Mouse (Mus musculus) midbrain, embryonic 15.5 days (tissue): ENCODE measurements at regions not wholly inside any gene's neighbourhood (a gene's known extent, or its start where the extent isn't known, plus 50 kb on each side); places are given as distances from the start of the nearest gene placed in this dataset.

Experiments used
- ATAC-seq: fragments of 200-750 bp; cut with Nextera tagmentation; replicated peaks from 2 replicates; pipeline ENCODE4 v1.8.0; 2017; ENCODE audit warnings: moderate TSS enrichment
- H3K27ac ChIP-seq: fragments of 300-500 bp; sonication (generic); 2 replicates; pipeline ENCODE4 v1.5.1; 2015; ENCODE audit warnings: mild to moderate bottlenecking, inconsistent platforms
- H3K27me3 ChIP-seq: fragments of 300-500 bp; sonication (generic); replicated peaks from 2 replicates; pipeline ENCODE4 v1.6.1; 2015; ENCODE audit warnings: inconsistent platforms
- H3K36me3 ChIP-seq: fragments of 300-500 bp; sonication (generic); replicated peaks from 2 replicates; pipeline ENCODE4 v1.6.1; 2015; ENCODE audit warnings: inconsistent platforms
- H3K4me1 ChIP-seq: fragments of 300-500 bp; sonication (generic); 2 replicates; pipeline ENCODE4 v1.6.1; 2015; ENCODE audit warnings: inconsistent platforms
- H3K4me2 ChIP-seq: fragments of 300-500 bp; sonication (generic); 2 replicates; pipeline ENCODE4 v1.6.1; 2015; ENCODE audit warnings: inconsistent platforms, mild to moderate bottlenecking, moderate library complexity
- H3K4me3 ChIP-seq: fragments of 300-500 bp; sonication (generic); 2 replicates; pipeline ENCODE4 v1.5.1; 2015; ENCODE audit warnings: mild to moderate bottlenecking, inconsistent platforms
- H3K9ac ChIP-seq: fragments of 300-500 bp; sonication (generic); 2 replicates; pipeline ENCODE4 v1.6.1; 2015; ENCODE audit warnings: mild to moderate bottlenecking, inconsistent platforms
- H3K9me3 ChIP-seq: fragments of 300-500 bp; sonication (generic); 2 replicates; pipeline ENCODE4 v1.6.1; 2016; ENCODE audit warnings: inconsistent platforms
- WGBS: fragments of 180-500 bp; shearing (Covaris S2); methylation state at CpG from one replicate; pipeline ENCODE4 v1.1.7; 2015; ENCODE audit warnings: mixed read lengths; 5-methylcytosine and 5-hydroxymethylcytosine counted together

DNA sequence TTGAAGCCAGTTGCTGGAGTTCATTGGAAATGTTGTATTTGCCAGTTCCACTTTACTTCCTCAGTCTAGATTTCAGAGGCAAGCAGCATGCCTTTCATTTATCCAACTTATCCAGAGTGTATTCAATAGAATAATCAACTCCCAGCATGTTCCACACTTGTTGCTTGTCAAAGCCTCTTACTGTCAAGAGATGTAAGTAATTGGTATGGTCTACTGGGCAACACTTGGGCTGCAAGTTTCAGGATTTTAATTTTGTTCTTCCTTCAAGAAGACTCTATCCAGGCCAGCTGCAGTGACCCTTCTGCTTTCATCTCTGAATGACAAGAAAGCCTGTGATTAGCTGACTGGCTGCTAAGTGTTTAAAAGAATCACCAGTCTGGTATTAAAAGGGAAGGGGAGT is 3131.6 kb upstream of the Lrrc6 start:
- Histone ChIP-seq H3K36me3 (no peaks in the 10 kb centered on the region), H3K9me3 (no peaks in the 10 kb centered on the region), H3K27ac (no peak overlapping the region), H3K4me1 (no peaks in the 10 kb centered on the region), H3K27me3 (no peaks in the 10 kb centered on the region), H3K4me3 (no peak overlapping the region), H3K4me2 (no peak overlapping the region), H3K9ac (no peak overlapping the region)
- no peak for ATAC-seq

DNA sequence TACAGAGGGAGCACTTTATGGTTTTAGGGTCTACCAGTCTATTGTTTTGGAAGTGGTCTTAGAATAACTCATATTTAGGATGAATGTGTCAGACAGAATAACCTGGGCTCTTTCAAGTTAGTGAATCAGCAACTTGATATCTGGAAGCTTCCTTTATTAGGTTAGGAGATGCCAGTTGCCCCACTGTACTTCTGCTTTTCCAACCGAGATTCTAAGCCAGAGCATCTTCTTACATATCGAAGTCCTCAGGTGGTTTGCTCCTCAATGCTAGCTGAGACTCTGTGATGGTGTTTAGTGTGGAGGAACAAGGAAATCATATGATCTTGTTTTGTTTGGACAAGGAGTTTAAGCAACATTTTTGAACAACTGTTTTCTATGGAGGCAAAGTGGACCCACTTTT is 3117.3 kb upstream of the Lrrc6 start:
- 85% methylated on average over 2 of the region's 2 CpGs for WGBS
- Histone ChIP-seq H3K9me3 (no peaks in the 10 kb centered on the region), H3K27me3 (no peaks in the 10 kb centered on the region), H3K4me3 (no peak overlapping the region), H3K4me1 (no peaks in the 10 kb centered on the region), H3K36me3 (no peaks in the 10 kb centered on the region), H3K4me2 (no peak overlapping the region), H3K9ac (no peak overlapping the region), H3K27ac (no peak overlapping the region)
- no peak for ATAC-seq

DNA sequence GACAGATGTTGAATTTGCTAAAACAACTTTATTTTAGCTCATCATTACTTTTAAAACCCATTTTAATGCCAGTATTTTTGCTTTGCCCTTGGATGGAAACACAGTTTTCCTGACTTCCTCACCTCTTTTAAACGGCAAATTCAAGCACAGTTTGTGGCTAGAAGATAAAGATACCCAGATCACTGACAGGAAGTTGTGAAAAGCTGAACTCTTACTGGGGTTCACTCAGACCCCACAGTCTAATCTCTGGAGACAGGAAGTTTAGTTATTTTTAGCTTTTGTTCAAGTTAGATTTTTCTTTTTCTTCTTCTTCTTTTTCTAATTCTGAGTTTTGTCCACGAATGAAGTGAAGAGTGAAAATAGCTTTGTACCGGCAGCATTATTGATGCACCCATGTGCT is 3113.3 kb upstream of the Lrrc6 start:
- WGBS = 83% methylated on average over 3 of the region's 3 CpGs
- no peaks in the 10 kb centered on the region for H3K27me3 ChIP-seq
- no peak for ATAC-seq
- no peak overlapping the region for H3K9ac ChIP-seq
- no peak overlapping the region for H3K4me2 ChIP-seq
- H3K4me1 ChIP-seq = no peaks in the 10 kb centered on the region
- no peaks in the 10 kb centered on the region for H3K36me3 ChIP-seq
- no peak overlapping the region for H3K4me3 ChIP-seq
- no peak overlapping the region for H3K27ac ChIP-seq
- H3K9me3 ChIP-seq = no peaks in the 10 kb centered on the region

DNA sequence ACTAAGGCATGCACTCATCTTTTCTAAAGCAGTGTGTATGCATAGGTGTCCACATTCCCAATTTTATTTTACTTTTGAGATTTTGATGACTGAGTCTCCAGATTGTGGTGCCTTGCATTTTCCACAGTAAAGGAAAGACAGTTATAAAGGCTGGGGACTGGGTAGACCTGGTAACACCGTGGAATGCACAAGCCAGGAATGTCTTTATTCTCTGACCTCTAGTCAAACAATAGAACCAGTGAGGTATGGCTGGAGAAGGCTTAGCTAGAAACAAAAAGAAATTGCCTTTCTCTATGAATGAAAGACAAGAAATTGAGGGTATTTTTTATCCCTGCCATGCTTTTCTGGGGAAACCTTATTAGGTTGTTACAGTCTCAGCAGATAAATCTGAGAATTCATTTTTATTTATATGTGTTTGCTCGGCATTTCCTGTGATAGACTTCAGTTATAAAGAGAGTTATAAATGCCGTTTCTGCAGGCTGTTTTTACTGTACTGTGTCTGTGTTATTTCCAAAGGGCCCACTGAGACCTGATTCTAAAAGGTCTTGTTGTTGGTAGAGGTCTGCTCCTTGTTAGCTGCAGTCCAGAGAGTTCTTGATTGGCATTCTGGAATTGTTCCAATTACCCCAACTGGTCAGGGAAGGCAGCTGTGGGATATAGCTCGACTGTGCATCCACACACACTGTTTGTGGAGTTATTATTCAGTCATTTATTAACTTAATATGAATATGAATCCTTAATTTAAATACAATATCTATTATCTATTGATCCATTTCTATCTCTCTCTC is 3090.7 kb upstream of the Lrrc6 start:
- H3K4me1 ChIP-seq = peaks cover 5% of the 10 kb centered on the region; the same call in 1 of the 2 replicates
- no peaks in the 10 kb centered on the region for H3K27me3 ChIP-seq
- 0 out of 2 replicates have a peak, but pooled peaks have one; percentile 56 for ATAC-seq

DNA sequence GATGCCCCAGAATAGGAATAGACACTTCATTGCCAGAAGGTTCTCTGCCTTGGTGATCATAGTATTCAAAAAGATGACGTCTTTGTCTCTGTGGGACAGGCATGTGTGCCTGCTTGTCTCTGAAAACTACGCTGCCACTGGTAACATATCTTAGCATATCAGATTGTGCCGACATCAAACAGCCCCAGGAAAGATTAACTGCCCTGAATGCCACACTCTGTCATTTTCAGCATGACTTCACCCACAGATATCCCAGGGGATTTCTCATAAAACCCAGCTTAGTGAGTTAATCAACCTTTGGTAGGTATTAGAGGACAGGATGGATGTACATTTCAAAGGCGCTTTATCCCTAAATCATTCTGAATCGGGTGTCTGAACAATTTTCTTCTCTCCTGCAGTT is 3087.4 kb upstream of the Lrrc6 start:
- Histone ChIP-seq H3K27ac (no peak overlapping the region), H3K4me1 (peaks cover 5% of the 10 kb centered on the region; the same call in 1 of the 2 replicates), H3K36me3 (no peaks in the 10 kb centered on the region), H3K4me2 (no peak overlapping the region), H3K27me3 (no peaks in the 10 kb centered on the region), H3K4me3 (no peak overlapping the region), H3K9ac (no peak overlapping the region), H3K9me3 (no peaks in the 10 kb centered on the region)
- ATAC-seq = peak; percentile 66; the same call in 1 of the 2 replicates
- 16% methylated on average over 5 of the region's 5 CpGs for WGBS

More for the DNA sequence above, 3090.7 kb upstream of the Lrrc6 start:
- 10% methylated on average over 4 of the region's 4 CpGs for WGBS
- Histone ChIP-seq H3K9me3 (no peaks in the 10 kb centered on the region), H3K4me2 (no peak overlapping the region), H3K36me3 (no peaks in the 10 kb centered on the region), H3K4me3 (no peak overlapping the region), H3K9ac (no peak overlapping the region), H3K27ac (no peak overlapping the region)

DNA sequence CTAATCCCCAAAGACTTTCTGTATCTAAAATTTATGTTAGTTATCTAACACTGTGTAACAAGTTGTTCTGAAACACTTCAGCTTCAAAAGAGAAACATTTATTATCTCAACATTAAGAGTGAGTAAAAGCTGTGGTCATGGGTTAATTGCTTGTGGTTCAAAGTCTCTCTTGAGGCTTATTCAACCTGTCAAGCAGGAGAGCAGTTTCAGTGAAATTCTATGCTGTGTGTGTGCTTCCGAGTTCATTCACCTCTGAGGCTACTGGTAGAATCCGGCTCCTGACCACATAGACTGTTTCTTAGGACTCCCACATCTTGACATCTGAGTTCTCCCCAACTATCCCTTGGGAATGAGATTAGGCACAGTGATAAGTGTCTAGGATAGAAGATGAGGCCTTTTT is 3076.0 kb upstream of the Lrrc6 start:
- no peak overlapping the region for H3K9ac ChIP-seq
- H3K9me3 ChIP-seq = no peaks in the 10 kb centered on the region
- ATAC-seq = no peak
- H3K27me3 ChIP-seq = no peaks in the 10 kb centered on the region
- 45% methylated on average over 2 of the region's 2 CpGs for WGBS
- no peaks in the 10 kb centered on the region for H3K36me3 ChIP-seq
- no peak overlapping the region for H3K27ac ChIP-seq
- H3K4me2 ChIP-seq = no peak overlapping the region
- H3K4me3 ChIP-seq = no peak overlapping the region
- peaks cover 5% of the 10 kb centered on the region; the same call in 1 of the 2 replicates for H3K4me1 ChIP-seq

DNA sequence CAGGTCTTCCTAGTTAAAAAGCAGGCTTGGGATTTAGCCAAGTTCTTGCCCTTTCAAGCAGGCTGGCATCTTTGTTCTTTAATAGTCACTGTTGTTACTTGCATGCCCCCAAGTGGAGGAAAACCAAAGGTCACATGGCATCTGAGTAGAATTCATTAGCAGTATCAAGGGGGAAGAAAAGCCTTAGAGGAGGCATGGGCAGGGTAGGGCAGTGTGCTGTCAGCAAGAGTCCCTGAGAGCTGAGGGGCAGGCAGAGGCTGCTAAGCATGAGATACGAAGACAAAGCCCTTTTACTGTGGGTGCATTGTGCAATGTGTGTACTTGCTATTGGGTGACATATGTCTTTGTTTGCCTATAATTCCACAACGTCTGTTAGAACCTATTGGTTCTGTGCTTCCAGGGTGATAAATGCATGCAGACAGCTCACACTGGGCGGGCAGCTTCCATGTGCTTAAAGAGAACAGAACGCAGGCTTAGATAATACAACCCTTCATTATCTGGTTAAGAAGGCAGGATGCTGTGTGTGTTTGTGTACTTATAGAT is 3075.0 kb upstream of the Lrrc6 start:
- 11% methylated on average over 4 of the region's 4 CpGs for WGBS
- Histone ChIP-seq H3K36me3 (no peaks in the 10 kb centered on the region), H3K9ac (no peak overlapping the region), H3K4me3 (no peak overlapping the region), H3K27ac (peak overlapping the region; percentile 60), H3K4me1 (peaks cover 5% of the 10 kb centered on the region; the same call in 1 of the 2 replicates), H3K9me3 (no peaks in the 10 kb centered on the region), H3K4me2 (no peak overlapping the region), H3K27me3 (no peaks in the 10 kb centered on the region)
- peak; percentile 95 for ATAC-seq

DNA sequence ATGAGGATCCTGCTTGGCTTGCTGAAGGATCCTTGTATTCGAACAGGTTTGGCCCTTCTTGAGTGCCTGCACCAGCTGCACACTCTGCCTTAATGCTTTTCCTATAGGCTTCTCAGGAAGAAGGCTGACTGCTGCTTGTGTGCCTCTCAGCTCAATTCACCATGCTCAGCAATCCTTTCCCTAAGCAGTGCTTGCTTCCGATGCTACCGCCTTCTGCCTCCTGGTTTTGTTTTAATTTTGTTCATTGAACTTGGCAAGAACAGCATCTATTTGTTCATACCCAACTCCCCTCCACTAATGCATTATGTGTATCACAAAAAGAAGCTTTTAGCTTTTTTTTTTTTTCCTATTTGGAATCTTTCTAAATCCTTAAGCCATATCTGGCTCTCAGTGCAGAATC is 3053.5 kb upstream of the Lrrc6 start:
- ATAC-seq = no peak
- Histone ChIP-seq H3K4me2 (no peak overlapping the region), H3K27me3 (no peaks in the 10 kb centered on the region), H3K9ac (no peak overlapping the region), H3K4me1 (0 out of 2 replicates have a peak, but pooled peaks cover 3% of the 10 kb centered on the region), H3K4me3 (no peak overlapping the region), H3K9me3 (no peaks in the 10 kb centered on the region), H3K36me3 (no peaks in the 10 kb centered on the region), H3K27ac (no peak overlapping the region)
- 69% methylated on average over 3 of the region's 3 CpGs for WGBS

DNA sequence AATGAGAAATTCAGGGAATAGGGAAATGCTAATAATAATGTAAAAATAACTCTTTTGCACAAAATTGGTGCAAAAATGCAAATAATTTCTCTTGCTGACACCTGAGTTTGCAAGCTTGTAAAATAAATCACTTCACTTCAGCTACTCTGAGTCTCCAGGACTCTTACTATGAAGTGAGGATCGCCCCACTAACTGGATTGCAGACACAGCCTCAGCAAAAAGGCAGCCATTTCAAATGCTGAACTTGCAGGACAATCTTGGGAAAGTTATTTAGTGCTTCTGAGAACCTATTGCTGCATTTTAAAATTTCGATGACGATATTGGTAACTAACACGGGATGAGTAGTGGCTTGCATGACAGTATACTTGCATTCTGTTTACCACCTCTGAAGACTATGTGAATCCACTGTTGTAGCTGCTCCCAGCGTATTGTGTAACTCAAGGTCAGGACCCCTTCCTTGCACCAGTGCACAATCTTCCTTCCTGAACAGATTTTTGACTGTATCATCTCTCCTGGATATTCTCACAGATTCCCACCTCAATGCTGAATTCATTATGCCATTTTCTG is 3051.4 kb upstream of the Lrrc6 start:
- Histone ChIP-seq H3K4me3 (no peak overlapping the region), H3K9ac (no peak overlapping the region), H3K36me3 (no peaks in the 10 kb centered on the region), H3K27me3 (no peaks in the 10 kb centered on the region), H3K4me1 (0 out of 2 replicates have a peak, but pooled peaks cover 3% of the 10 kb centered on the region), H3K27ac (no peak overlapping the region), H3K9me3 (no peaks in the 10 kb centered on the region), H3K4me2 (no peak overlapping the region)
- ATAC-seq = no peak
- WGBS = 82% methylated on average over 5 of the region's 5 CpGs

DNA sequence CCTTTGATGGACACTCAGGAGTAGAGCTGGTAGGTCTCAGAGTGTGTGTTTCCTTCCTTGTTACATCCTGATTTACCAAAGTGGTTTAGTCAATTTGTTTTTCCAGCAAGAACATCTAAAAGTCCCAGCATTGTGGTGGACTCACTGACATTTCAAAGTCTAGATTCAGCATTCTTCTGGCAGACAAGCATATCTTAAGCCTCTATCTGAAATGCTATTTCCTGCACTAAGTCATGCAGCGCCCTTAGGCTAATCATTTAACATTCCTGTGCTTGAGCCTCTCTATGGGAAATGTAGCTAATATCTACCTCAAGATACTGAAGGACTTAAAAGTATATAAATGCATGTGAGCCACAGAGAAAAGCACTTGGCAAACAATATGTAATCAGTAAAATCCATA is 3050.3 kb upstream of the Lrrc6 start:
- ATAC-seq = no peak
- Histone ChIP-seq H3K9me3 (no peaks in the 10 kb centered on the region), H3K4me2 (no peak overlapping the region), H3K27ac (no peak overlapping the region), H3K4me1 (0 out of 2 replicates have a peak, but pooled peaks cover 3% of the 10 kb centered on the region), H3K4me3 (no peak overlapping the region), H3K9ac (no peak overlapping the region), H3K27me3 (no peaks in the 10 kb centered on the region), H3K36me3 (no peaks in the 10 kb centered on the region)
- 88% methylated on average over 1 of the region's 1 CpGs for WGBS

DNA sequence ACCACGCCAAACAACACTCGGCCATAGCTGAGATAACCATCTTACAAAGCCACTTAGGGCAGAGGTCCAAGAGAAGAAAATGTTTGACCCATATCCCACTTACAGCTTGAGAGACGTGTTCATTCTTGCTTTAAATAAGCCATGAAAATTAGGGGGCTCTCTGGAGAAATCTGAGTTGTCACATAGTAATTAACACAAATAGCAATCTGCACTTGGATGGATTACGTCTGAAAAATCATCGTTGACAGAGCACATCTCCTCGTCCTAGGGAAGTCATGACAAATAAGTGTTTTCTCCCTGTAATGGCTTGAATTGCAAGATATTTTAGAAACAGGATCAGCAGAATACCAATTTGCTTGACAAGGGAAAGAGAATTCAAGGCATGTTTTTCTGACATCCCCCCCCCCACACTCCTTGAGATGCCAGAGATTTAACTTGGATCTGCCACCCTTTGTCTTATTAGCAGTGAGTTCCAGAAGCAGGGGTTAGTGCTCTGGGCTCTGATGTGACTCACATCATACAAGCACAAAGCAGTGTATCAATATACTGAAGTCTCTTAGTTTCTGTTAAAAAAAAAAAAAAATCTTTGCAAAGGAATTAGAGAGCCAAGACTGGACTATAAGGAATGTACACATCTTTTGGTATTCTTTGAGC is 3025.9 kb upstream of the Lrrc6 start:
- H3K27me3 ChIP-seq = no peaks in the 10 kb centered on the region
- ATAC-seq = no peak
- H3K27ac ChIP-seq = no peak overlapping the region
- no peak overlapping the region for H3K9ac ChIP-seq
- H3K4me1 ChIP-seq = peaks cover 2% of the 10 kb centered on the region; the same call in 1 of the 2 replicates
- H3K36me3 ChIP-seq = no peaks in the 10 kb centered on the region
- 51% methylated on average over 6 of the region's 6 CpGs for WGBS
- no peaks in the 10 kb centered on the region for H3K9me3 ChIP-seq
- no peak overlapping the region for H3K4me3 ChIP-seq
- no peak overlapping the region for H3K4me2 ChIP-seq

DNA sequence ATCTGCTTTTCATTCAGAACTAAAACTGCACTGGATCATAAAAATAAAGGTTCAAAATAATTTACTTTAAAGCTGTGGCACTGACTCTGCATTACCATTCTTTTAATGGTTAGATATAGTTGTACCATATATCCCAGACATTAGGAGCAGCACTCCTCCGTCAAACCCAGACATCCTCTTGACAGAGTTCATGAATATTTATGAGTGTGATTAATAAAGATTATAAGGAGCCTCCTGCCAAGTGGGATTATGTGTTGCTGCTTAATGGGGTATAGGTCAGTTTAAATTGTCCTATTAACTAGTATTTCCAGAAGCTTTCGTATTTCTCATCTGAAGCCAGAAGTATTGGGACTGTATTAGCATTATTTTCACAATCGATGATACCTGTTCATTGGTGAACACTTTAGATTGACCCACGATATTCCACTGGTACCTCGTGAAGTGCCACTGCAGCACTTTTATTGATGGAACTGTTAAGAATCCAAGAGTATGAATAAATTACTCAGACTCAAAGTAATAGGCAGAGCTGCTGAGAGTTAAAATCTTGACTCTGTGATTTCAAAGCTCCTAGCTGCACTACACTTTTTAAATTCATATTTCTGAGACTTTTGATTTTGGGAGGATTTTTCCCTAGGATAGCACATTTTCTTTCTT is 2983.8 kb upstream of the Lrrc6 start:
- H3K27ac ChIP-seq = no peak overlapping the region
- H3K4me1 ChIP-seq = no peaks in the 10 kb centered on the region
- peak; percentile 52; the same call in 1 of the 2 replicates for ATAC-seq
- no peaks in the 10 kb centered on the region for H3K27me3 ChIP-seq
- H3K4me3 ChIP-seq = no peak overlapping the region
- no peaks in the 10 kb centered on the region for H3K36me3 ChIP-seq
- H3K4me2 ChIP-seq = no peak overlapping the region
- 33% methylated on average over 5 of the region's 5 CpGs for WGBS
- H3K9ac ChIP-seq = no peak overlapping the region
- H3K9me3 ChIP-seq = no peaks in the 10 kb centered on the region
